12 mouse cellular contexts compared by ENCODE assay signal in the genomic region with DNA sequence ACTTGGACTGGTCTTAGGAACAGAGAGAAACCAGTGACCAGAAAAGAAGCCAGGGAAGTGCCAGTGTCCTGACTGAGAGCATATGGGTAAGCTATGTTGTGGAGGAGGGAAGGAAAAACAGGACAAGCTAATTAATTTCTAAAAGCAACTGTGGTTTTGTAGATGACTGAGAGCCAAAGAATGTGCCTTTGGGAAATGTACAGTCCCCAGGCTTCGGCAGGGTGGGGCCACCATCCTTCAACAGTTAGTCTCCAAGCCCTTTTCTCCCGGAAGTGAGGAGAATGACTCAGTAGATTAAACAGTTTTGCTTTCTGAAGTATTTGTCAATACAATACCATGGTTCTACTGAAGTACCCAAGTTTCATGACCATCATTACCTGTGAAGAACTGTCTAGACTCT. TPM values are rescaled to one million over a fixed set of nuclear protein-coding genes. Genes with fewer than 3 reads are reported as not detected.
DNase-seq lines count a peak whose midpoint lies in the region; TF ChIP-seq lines count a peak whose summit lies in the region.
"Had no signal": no experiment of that assay in that cellular context is flagged by ENCODE, and none has a peak within 500 bp of the region (broad histone marks: within the 10 kb centered on the region; RNA-seq: fewer than 3 reads in every experiment).

No protein-coding gene starts in this region.

- intact Hi-C loops in gastrocnemius, adult 2 months (cut with DNase I) = no loop called here
- intact Hi-C loops in gastrocnemius, postnatal 14 days (cut with DNase I; ENCODE audit: low total_unique reads) = no loop called here

- H3K27ac ChIP-seq in gastrocnemius, adult 2 months = peak overlapping the region; percentile 35
- H3K27ac ChIP-seq: liver, embryonic 15.5 days; midbrain, embryonic 10.5 days had no signal

- H3K4me3 ChIP-seq in gastrocnemius, adult 2 months = no peak overlapping the region
- H3K4me3 ChIP-seq: liver, embryonic 15.5 days; midbrain, embryonic 10.5 days had no signal

- no peak for TF ChIP-seq CTCF in gastrocnemius, adult 2 months (IDR thresholded peaks at IDR 0.05)

- DNase-seq in gastrocnemius, adult 2 months = no peak
- no peak for DNase-seq in gastrocnemius, postnatal 14 days
- DNase-seq in kidney, postnatal 14 days = peak; percentile 48
- no peak for DNase-seq in kidney, adult 9 months
- DNase-seq in lung, postnatal 10 days = peak; percentile 53
- no peak for DNase-seq in cerebellum, adult 9-10 months
- DNase-seq in left cerebral cortex, adult 9 months (ENCODE audit: low spot score in 2 of 2) = no peak
- no peak for DNase-seq in embryo, embryonic 10 days (ENCODE audit: low spot score)
- DNase-seq: adrenal gland, postnatal 25 days; gastrocnemius, postnatal 25 days had no signal

RNA-seq across cellular contexts. Expression of a gene that starts 5.1 kb away (rescaled TPM):
- total RNA-seq in gastrocnemius, adult 2 months (2021) = 1 to 10 TPM; 4.7 to 6.4 TPM
- total RNA-seq in gastrocnemius, postnatal 14 days (2021) = 1 to 10 TPM; 8.5 to 8.9 TPM

RNA-seq across cellular contexts. Expression of a gene that starts 16.5 kb away (rescaled TPM):
- not detected for total RNA-seq in gastrocnemius, adult 2 months (2021)
- total RNA-seq in gastrocnemius, postnatal 14 days (2021) = 1 to 10 TPM; 1.8 to 1.9 TPM

RNA-seq across cellular contexts. Expression of a gene that starts 58.6 kb away (rescaled TPM):
- total RNA-seq in gastrocnemius, adult 2 months (2021) = not detected
- not detected for total RNA-seq in gastrocnemius, postnatal 14 days (2021)

Comparison
In these comparisons a context has a peak if more than half of its experiments do, and no peak if none do; other contexts are left out.
1. DNase-seq: peak in kidney, postnatal 14 days (single experiment) and lung, postnatal 10 days (single experiment); none in gastrocnemius, adult 2 months (single experiment), gastrocnemius, postnatal 14 days (single experiment), kidney, adult 9 months (single experiment), cerebellum, adult 9-10 months (single experiment), left cerebral cortex, adult 9 months (0 of 2) and embryo, embryonic 10 days (single experiment).